Mouse (Mus musculus) left cerebral cortex, postnatal 25 days (tissue): ENCODE data around the gene Nrxn1. TPM values are rescaled to one million over a fixed set of nuclear protein-coding genes. Genes with fewer than 3 reads are reported as not detected.

Experiments
- DNase-seq, 2 experiments: peaks; one replicate each; pipeline ENCODE4 v3.0.0; 2022; ENCODE audit warnings: low spot score in 2 of 2, mixed read lengths in 1 of 2
- intact Hi-C: fragments of 180-260 bp; cut with DNase I; formaldehyde crosslinking; loops from one replicate; pipeline ENCODE4 v1.15.1; 2025
- total RNA-seq, 2 experiments: library from RNA; stranded (reverse); gene quantifications; 2 replicates each; pipeline ENCODE4 v1.2.3; 2021

Gene Nrxn1
- 100 to 1,000 TPM; 569 to 611 TPM for total RNA-seq

GRCm38 (mm10) chr17:91093042-91093080, at the start of gene Nrxn1:
TSS of gene Nrxn1 (minus strand) at chr17:91093071.
- intact Hi-C loops: loop anchor here (2.0 to 10.0 kb wide), 4 partner anchors 284 to 812 kb away; no protein-coding TSS in a partner anchor
- DNase-seq: no peak

GRCm38 (mm10) chr17:91136859-91137258, 44.0 kb upstream of the Nrxn1 start:
- intact Hi-C loops: no loop called here
- DNase-seq: peak in 1 of 2 experiments; percentile 21

GRCm38 (mm10) chr17:91112880-91113628, 20.2 kb upstream of the Nrxn1 start:
- DNase-seq: no peak

GRCm38 (mm10) chr17:91112085-91112484, 19.2 kb upstream of the Nrxn1 start:
- intact Hi-C loops: no loop called here
- DNase-seq: no peak

More at GRCm38 (mm10) chr17:91112880-91113628, 20.2 kb upstream of the Nrxn1 start:
- intact Hi-C loops: no loop called here

GRCm38 (mm10) chr17:91093081-91093875, 407 bp upstream of the Nrxn1 start:
- intact Hi-C loops: loop anchor here (2.0 to 10.0 kb wide), 4 partner anchors 284 to 812 kb away; no protein-coding TSS in a partner anchor
- DNase-seq: peak; percentile 49 to 50

GRCm38 (mm10) chr17:91092421-91093041, 340 bp downstream of the Nrxn1 start:
- intact Hi-C loops: loop anchor here (2.0 to 10.0 kb wide), 4 partner anchors 284 to 812 kb away; no protein-coding TSS in a partner anchor
- DNase-seq: peak; percentile 86 to 94

- peak in 1 of 2 experiments; percentile 53 for DNase-seq
- intact Hi-C loops: loop anchor here (5.0 to 10.0 kb wide), 3 partner anchors 334 to 814 kb away; no protein-coding TSS in a partner anchor
Measured at GRCm38 (mm10) chr17:91090631-91091030, 2.2 kb downstream of the Nrxn1 start.

- DNase-seq: no peak
- intact Hi-C loops: loop anchor here (5.0 kb wide), 1 partner anchor 92 kb away; no protein-coding TSS in a partner anchor
Measured at GRCm38 (mm10) chr17:91088991-91089390, 3.9 kb downstream of the Nrxn1 start.

- intact Hi-C loops: loop anchor here (5.0 kb wide), 1 partner anchor 91 kb away; no protein-coding TSS in a partner anchor
- no peak for DNase-seq
Measured at GRCm38 (mm10) chr17:91088037-91088715, 4.7 kb downstream of the Nrxn1 start.

GRCm38 (mm10) chr17:91086412-91086811, 6.5 kb downstream of the Nrxn1 start:
- intact Hi-C loops: loop anchor here (5.0 kb wide), 1 partner anchor 89 kb away; no protein-coding TSS in a partner anchor
- DNase-seq: no peak

- intact Hi-C loops: loop anchor here (5.0 kb wide), 1 partner anchor 88 kb away; no protein-coding TSS in a partner anchor
- no peak for DNase-seq
Measured at GRCm38 (mm10) chr17:91085416-91085815, 7.5 kb downstream of the Nrxn1 start.

- intact Hi-C loops: no loop called here
- DNase-seq: no peak
Measured at GRCm38 (mm10) chr17:91079096-91079495, 13.8 kb downstream of the Nrxn1 start.

- no peak for DNase-seq
- intact Hi-C loops: no loop called here
Measured at GRCm38 (mm10) chr17:91074780-91075179, 18.1 kb downstream of the Nrxn1 start.

GRCm38 (mm10) chr17:91033466-91033865, 59.4 kb downstream of the Nrxn1 start:
- intact Hi-C loops: no loop called here
- DNase-seq: no peak

- DNase-seq: no peak
- intact Hi-C loops: no loop called here
Measured at GRCm38 (mm10) chr17:91025061-91025623, 67.7 kb downstream of the Nrxn1 start.

- DNase-seq: no peak
Measured at GRCm38 (mm10) chr17:91007385-91008089, 85.3 kb downstream of the Nrxn1 start.

GRCm38 (mm10) chr17:91000389-91000788, 92.5 kb downstream of the Nrxn1 start:
- no peak for DNase-seq
- intact Hi-C loops: no loop called here

More at GRCm38 (mm10) chr17:91007385-91008089, 85.3 kb downstream of the Nrxn1 start:
- intact Hi-C loops: no loop called here

GRCm38 (mm10) chr17:90999667-91000154, 93.2 kb downstream of the Nrxn1 start:
- peak in 1 of 2 experiments; percentile 70 for DNase-seq
- intact Hi-C loops: loop anchor here (5.0 kb wide), 1 partner anchor 88 kb away; no protein-coding TSS in a partner anchor
